Mouse (Mus musculus): ENCODE results near the gene Psmd7.

- TF ChIP-seq TAL1 (IDR thresholded peaks at IDR 0.05; ENCODE audit: low read length) = no peak
- no peak for TF ChIP-seq GATA1 (IDR thresholded peaks at IDR 0.05; ENCODE audit: low read length)
These were observed 40.4 kb upstream of the Psmd7 start for GRCm38 (mm10) chr8:107628501-107629149.

Measured in erythroblast, embryonic 14.5 days (primary cell).